Mouse (Mus musculus): ENCODE results near the gene Vps37b. TPM values are rescaled to one million over a fixed set of nuclear protein-coding genes. Genes with fewer than 3 reads are reported as not detected.

Gene Vps37b
- polyA plus RNA-seq, 1 experiment: 45.2 TPM

GRCm38 (mm10) chr5:124021701-124022100, 10.4 kb downstream of the Vps37b start:
- DNase-seq (ENCODE audit: low read depth): no peak

GRCm38 (mm10) chr5:124021148-124021547, 10.9 kb downstream of the Vps37b start:
- no peak for DNase-seq (ENCODE audit: low read depth)

- no peak for DNase-seq (ENCODE audit: low read depth)
These were observed 12.5 kb downstream of the Vps37b start for GRCm38 (mm10) chr5:124019348-124020216.

GRCm38 (mm10) chr5:124018651-124019050, 13.4 kb downstream of the Vps37b start:
- DNase-seq (ENCODE audit: low read depth): no peak

- DNase-seq (ENCODE audit: low read depth): no peak
These were observed 14.1 kb downstream of the Vps37b start for GRCm38 (mm10) chr5:124017941-124018340.

GRCm38 (mm10) chr5:124016291-124016821, 15.7 kb downstream of the Vps37b start:
- no peak for DNase-seq (ENCODE audit: low read depth)

GRCm38 (mm10) chr5:124015727-124016126, 16.3 kb downstream of the Vps37b start:
- DNase-seq (ENCODE audit: low read depth): no peak

GRCm38 (mm10) chr5:124014791-124015251, 17.2 kb downstream of the Vps37b start:
- no peak for DNase-seq (ENCODE audit: low read depth)

GRCm38 (mm10) chr5:124014180-124014579, 17.9 kb downstream of the Vps37b start:
- DNase-seq (ENCODE audit: low read depth): no peak

GRCm38 (mm10) chr5:124013747-124014146, 18.3 kb downstream of the Vps37b start:
- DNase-seq (ENCODE audit: low read depth): no peak

- no peak for DNase-seq (ENCODE audit: low read depth)
These were observed 19.2 kb downstream of the Vps37b start for GRCm38 (mm10) chr5:124012885-124013284.

- DNase-seq (ENCODE audit: low read depth): no peak
These were observed 20.1 kb downstream of the Vps37b start for GRCm38 (mm10) chr5:124011927-124012326.

- no peak for DNase-seq (ENCODE audit: low read depth)
These were observed 21.0 kb downstream of the Vps37b start for GRCm38 (mm10) chr5:124010910-124011655.

GRCm38 (mm10) chr5:124010077-124010476, 22.0 kb downstream of the Vps37b start:
- DNase-seq (ENCODE audit: low read depth): no peak

- DNase-seq (ENCODE audit: low read depth): no peak
These were observed 25.1 kb downstream of the Vps37b start for GRCm38 (mm10) chr5:124006891-124007491.

GRCm38 (mm10) chr5:124006082-124006873, 25.8 kb downstream of the Vps37b start:
- DNase-seq (ENCODE audit: low read depth): no peak

- no peak for DNase-seq (ENCODE audit: low read depth)
These were observed 26.5 kb downstream of the Vps37b start for GRCm38 (mm10) chr5:124005591-124005990.

GRCm38 (mm10) chr5:124005151-124005500, 26.9 kb downstream of the Vps37b start:
- no peak for DNase-seq (ENCODE audit: low read depth)

- DNase-seq (ENCODE audit: low read depth): no peak
These were observed 27.5 kb downstream of the Vps37b start for GRCm38 (mm10) chr5:124004356-124005150.

GRCm38 (mm10) chr5:124003375-124003774, 28.7 kb downstream of the Vps37b start:
- DNase-seq (ENCODE audit: low read depth): no peak
